Mouse (Mus musculus) kidney, embryonic 14.5 days (tissue): ENCODE measurements at regions not wholly inside any gene's neighbourhood (a gene's known extent, or its start where the extent isn't known, plus 50 kb on each side); places are given as distances from the start of the nearest gene placed in this dataset.

ENCODE experiments used
- ATAC-seq: fragments of 200-750 bp; cut with Nextera tagmentation; 2 replicates; pipeline ENCODE4 v1.8.0; 2017; ENCODE audit warnings: moderate number of reproducible peaks, mild to moderate bottlenecking, moderate TSS enrichment, moderate library complexity; ENCODE audit not compliant: low FRiP score, low TSS enrichment
- H3K27ac ChIP-seq: fragments of 300-500 bp; sonication (generic); 2 replicates; pipeline ENCODE4 v1.5.1; 2014; ENCODE audit warnings: low read depth, mild to moderate bottlenecking, low read length, moderate library complexity, mixed read lengths
- H3K27me3 ChIP-seq: fragments of 300-500 bp; sonication (generic); 2 replicates; pipeline ENCODE4 v1.6.1; 2014; ENCODE audit warnings: mild to moderate bottlenecking, low read length; ENCODE audit not compliant: control insufficient read depth, insufficient read depth
- H3K36me3 ChIP-seq: fragments of 300-500 bp; sonication (generic); 2 replicates; pipeline ENCODE4 v1.6.1; 2014; ENCODE audit warnings: low read length, mixed read lengths; ENCODE audit not compliant: control insufficient read depth, insufficient read depth
- H3K4me1 ChIP-seq: fragments of 300-500 bp; sonication (generic); 2 replicates; pipeline ENCODE4 v1.6.1; 2014; ENCODE audit warnings: low read length, mixed read lengths; ENCODE audit not compliant: control insufficient read depth, insufficient read depth
- H3K4me2 ChIP-seq: fragments of 300-500 bp; sonication (generic); replicated peaks from 2 replicates; pipeline ENCODE4 v1.6.1; 2014; ENCODE audit warnings: low read depth, mild to moderate bottlenecking, low read length
- H3K4me3 ChIP-seq: fragments of 300-500 bp; sonication (generic); 2 replicates; pipeline ENCODE4 v1.5.1; 2014; ENCODE audit warnings: mild to moderate bottlenecking, low read length
- H3K9ac ChIP-seq: fragments of 300-500 bp; sonication (generic); 2 replicates; pipeline ENCODE4 v1.6.1; 2014; ENCODE audit warnings: low read depth, mild to moderate bottlenecking, low read length, moderate library complexity
- H3K9me3 ChIP-seq: fragments of 300-500 bp; sonication (generic); 2 replicates; pipeline ENCODE4 v1.6.1; 2016; ENCODE audit warnings: low read length; ENCODE audit not compliant: control insufficient read depth
- WGBS: fragments of 180-500 bp; shearing (Covaris S2); extraction: QIAGEN DNeasy Blood & Tissue Kit; methylation state at CpG from one replicate; pipeline ENCODE4 v1.1.7; 2014; 5-methylcytosine and 5-hydroxymethylcytosine counted together

DNA sequence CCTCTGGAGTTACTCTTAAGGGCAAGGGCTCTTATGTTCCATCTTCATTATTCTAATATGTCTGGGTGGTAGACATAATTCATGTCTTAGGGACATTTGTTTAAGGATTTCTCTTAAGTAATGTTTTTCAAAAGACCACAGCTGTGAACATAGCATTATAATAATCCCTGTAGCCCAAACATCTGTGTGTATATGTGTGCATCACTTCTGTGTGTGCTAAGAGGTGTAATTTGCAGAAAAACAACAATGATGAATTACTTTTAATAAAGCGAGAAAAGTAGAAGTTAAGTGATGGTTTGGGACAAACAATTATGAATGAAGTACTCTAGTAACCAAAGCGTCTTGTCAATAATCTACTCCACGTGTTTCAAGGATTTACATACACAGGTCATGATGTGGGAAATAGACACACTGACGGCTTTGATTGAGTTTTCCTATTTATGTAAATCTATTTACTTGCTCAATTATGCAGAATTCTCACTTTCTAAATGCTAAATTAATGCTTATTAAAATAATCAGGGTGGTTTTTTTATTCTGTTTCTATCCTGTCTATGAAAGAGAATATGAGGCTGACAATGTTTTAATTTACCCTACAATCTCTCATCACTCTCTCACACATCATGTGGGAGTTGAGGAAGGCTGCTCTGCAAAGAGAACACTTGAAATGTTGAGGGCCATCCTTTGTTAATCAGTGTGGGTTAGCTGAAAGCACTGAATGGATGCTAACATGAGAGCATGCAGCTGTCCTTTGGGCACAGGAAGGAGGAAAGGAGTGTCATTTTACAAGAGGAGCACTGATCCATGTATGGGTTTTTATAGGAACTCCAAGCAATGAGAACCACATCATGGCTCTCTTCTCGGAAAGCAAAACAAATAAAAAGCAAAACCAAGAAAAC lies 477.8 kb upstream of the Slc8a1 start:
- no peak overlapping the region for H3K4me3 ChIP-seq
- no peak overlapping the region for H3K4me2 ChIP-seq
- H3K4me1 ChIP-seq, result no peaks in the 10 kb centered on the region
- H3K27ac ChIP-seq, result no peak overlapping the region
- H3K9me3 ChIP-seq, result no peaks in the 10 kb centered on the region
- ATAC-seq, result peak; percentile 86
- H3K27me3 ChIP-seq, result no peaks in the 10 kb centered on the region
- no peak overlapping the region for H3K9ac ChIP-seq
- no peaks in the 10 kb centered on the region for H3K36me3 ChIP-seq
- WGBS, result 74% methylated on average over 5 of the region's 5 CpGs

DNA sequence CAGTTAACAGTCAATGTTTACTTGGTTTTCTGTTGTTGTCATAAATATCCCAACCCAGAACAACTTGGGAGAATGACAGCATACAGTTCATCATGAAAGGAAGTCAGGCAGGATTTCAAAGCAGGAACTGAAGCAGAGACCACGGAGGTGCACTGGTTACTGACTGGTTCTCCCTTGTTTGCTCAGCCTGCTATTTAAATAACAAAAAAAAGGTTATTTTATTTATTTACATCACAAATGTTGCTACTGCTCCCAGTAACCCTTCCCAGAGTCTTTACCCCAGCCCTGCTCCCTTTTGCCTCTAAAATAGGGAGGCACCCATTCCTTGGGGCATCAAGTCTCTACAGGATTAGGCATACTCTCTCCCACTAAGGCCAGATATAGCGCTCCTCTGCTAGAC lies 461.8 kb upstream of the Slc8a1 start:
- Histone ChIP-seq H3K9me3 (no peaks in the 10 kb centered on the region), H3K9ac (no peak overlapping the region), H3K4me3 (no peak overlapping the region), H3K36me3 (no peaks in the 10 kb centered on the region), H3K4me2 (no peak overlapping the region), H3K27me3 (no peaks in the 10 kb centered on the region), H3K4me1 (no peaks in the 10 kb centered on the region), H3K27ac (no peak overlapping the region)
- no peak for ATAC-seq
- 85% methylated on average over 2 of the region's 2 CpGs for WGBS

DNA sequence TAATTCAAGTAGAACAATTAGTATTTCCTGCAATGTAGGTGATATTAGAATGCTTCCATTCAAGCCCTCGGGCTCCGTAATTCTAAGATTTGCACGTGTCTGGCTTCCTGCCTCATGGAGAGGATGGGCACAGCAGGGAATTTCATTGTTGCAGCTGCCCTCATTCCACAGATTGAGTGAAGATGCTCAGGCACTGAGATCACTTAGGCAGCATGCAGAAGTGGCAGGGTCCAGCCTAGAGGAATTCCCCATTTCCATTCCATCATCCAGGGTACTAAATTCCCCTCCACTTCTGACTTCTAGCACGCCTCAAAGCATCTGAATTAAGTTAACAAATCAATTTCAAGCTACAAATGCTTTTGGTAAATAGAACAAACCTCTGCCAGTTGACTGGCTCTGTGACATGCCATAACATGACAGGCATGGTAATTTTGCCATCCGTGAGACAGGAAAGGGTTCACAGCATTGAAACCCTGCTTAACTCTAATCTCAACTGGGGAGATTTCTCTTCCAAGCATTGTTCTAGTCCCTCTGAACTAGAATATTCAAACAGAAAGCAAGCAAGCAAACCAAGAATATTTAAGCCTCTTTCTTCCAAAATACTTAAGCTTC lies 461.0 kb upstream of the Slc8a1 start:
- no peak overlapping the region for H3K4me2 ChIP-seq
- 75% methylated on average over 5 of the region's 5 CpGs for WGBS
- no peak overlapping the region for H3K4me3 ChIP-seq
- H3K9ac ChIP-seq, result no peak overlapping the region
- ATAC-seq, result no peak
- no peaks in the 10 kb centered on the region for H3K36me3 ChIP-seq
- no peaks in the 10 kb centered on the region for H3K4me1 ChIP-seq
- H3K27me3 ChIP-seq, result no peaks in the 10 kb centered on the region
- no peak overlapping the region for H3K27ac ChIP-seq
- H3K9me3 ChIP-seq, result no peaks in the 10 kb centered on the region

DNA sequence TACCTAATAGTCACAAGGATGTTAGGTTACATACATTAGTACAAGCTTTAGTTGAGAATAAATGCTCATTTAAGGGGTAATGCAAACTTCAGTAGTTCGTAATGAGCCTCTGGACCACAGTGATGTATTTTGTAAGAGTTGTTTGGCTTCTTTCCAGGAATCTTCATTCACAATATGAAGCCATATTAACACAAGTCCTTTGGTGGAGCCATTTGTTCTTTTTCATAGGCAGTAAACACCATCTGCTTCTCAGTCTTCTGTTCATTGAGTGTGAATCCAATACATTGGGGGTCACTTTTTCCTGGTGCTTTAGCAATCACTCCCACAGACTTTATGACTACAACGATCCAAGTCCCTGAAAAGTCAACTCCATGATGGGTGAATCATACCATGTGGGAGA lies 446.1 kb upstream of the Slc8a1 start:
- Histone ChIP-seq H3K27ac (no peak overlapping the region), H3K4me3 (no peak overlapping the region), H3K27me3 (no peaks in the 10 kb centered on the region), H3K4me2 (no peak overlapping the region), H3K4me1 (no peaks in the 10 kb centered on the region), H3K36me3 (no peaks in the 10 kb centered on the region), H3K9ac (no peak overlapping the region), H3K9me3 (peaks cover 3% of the 10 kb centered on the region; the same call in 1 of the 2 replicates)
- 71% methylated on average over 2 of the region's 2 CpGs for WGBS
- no peak for ATAC-seq

DNA sequence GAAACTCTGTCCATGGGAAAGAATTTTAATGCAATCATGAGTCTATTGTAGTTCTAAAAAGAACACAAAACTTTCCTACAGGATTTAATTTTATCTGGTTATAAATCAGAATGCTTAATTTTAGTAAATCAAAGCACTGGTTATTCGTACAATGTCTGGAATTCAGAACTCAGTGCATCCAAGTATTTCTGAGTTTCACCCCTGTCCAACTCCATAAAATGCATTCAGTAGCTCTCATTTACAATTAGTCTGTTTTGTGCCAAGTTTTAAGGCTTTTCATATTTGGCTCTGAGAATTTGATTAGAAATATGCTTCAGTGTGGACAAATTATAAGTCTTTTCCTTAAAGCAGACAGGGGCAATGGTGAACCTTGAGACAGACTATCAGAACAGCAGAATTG lies 433.0 kb upstream of the Slc8a1 start:
- H3K27ac ChIP-seq, result no peak overlapping the region
- no peak for ATAC-seq
- H3K9me3 ChIP-seq, result no peaks in the 10 kb centered on the region
- 73% methylated on average over 1 of the region's 1 CpGs for WGBS
- H3K36me3 ChIP-seq, result no peaks in the 10 kb centered on the region
- no peak overlapping the region for H3K4me2 ChIP-seq
- no peak overlapping the region for H3K4me3 ChIP-seq
- no peaks in the 10 kb centered on the region for H3K4me1 ChIP-seq
- H3K27me3 ChIP-seq, result no peaks in the 10 kb centered on the region
- H3K9ac ChIP-seq, result no peak overlapping the region

DNA sequence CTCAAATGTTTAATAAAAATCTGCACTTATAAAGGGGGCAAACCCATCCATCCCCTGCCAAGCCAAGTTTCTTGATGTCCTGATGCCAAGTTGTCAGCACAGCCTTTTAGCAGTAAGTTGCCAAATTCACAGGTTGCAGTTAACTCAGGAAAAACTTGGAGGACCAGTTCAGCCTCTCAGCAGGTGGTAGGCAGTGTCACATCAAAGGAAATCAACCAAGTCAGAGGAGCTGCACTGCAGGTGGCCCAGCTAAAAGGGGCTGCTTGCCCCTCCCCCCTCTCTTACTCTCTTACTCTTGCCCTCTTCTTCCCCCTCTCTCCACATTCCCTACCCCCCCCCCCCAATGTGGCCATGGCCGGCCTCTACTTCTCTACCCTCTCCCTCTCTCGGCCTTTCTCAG lies 415.3 kb upstream of the Slc8a1 start:
- H3K9me3 ChIP-seq, result no peaks in the 10 kb centered on the region
- ATAC-seq, result no peak
- H3K27me3 ChIP-seq, result no peaks in the 10 kb centered on the region
- no peak overlapping the region for H3K27ac ChIP-seq
- WGBS, result 25% methylated on average over 2 of the region's 2 CpGs
- no peak overlapping the region for H3K4me3 ChIP-seq
- no peak overlapping the region for H3K4me2 ChIP-seq
- no peaks in the 10 kb centered on the region for H3K4me1 ChIP-seq
- H3K36me3 ChIP-seq, result no peaks in the 10 kb centered on the region
- no peak overlapping the region for H3K9ac ChIP-seq

DNA sequence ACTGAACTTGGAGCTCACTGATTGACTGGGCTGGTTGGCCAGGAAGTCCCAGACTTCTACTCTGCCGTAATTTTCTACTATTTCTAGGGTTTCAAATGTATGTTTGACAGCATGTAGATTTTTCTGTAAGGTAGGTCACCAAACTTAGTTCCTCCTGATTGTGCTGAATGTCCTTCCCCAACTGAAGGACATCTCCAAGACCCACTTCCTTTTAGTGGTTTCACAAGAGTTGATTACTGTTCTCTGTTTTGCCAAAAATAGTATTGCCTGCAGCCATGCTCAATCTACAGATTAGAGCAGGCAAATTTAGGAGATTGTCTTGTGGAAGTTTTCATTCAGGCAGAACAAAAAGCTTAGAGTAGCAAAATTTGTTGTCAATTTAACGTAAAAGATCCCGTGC lies 396.7 kb upstream of the Slc8a1 start:
- ATAC-seq, result no peak
- Histone ChIP-seq H3K9ac (no peak overlapping the region), H3K4me1 (no peaks in the 10 kb centered on the region), H3K9me3 (no peaks in the 10 kb centered on the region), H3K4me3 (no peak overlapping the region), H3K4me2 (no peak overlapping the region), H3K27me3 (no peaks in the 10 kb centered on the region), H3K27ac (no peak overlapping the region), H3K36me3 (no peaks in the 10 kb centered on the region)
- 91% methylated on average over 3 of the region's 3 CpGs for WGBS

DNA sequence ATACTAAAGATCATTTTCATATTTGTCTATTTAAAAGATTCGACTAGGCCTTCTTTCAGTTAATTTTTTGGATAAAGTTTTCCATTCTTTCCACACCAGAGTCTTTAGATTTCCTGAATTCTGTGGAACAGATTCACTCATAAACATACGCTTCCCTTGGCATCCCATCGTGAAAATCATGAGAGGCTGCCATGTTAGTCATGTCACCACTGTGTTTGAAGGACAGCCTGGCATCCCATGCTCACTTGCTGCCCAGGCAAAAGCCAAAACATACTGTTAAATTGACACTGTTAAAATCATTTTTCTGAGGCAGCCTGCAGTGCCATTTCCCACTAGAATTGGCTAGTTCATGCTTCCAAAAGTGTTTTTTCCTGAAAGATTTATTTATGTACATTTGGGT lies 394.8 kb upstream of the Slc8a1 start:
- Histone ChIP-seq H3K9me3 (no peaks in the 10 kb centered on the region), H3K27ac (no peak overlapping the region), H3K4me2 (no peak overlapping the region), H3K36me3 (no peaks in the 10 kb centered on the region), H3K4me1 (no peaks in the 10 kb centered on the region), H3K9ac (no peak overlapping the region), H3K27me3 (no peaks in the 10 kb centered on the region), H3K4me3 (no peak overlapping the region)
- 89% methylated on average over 3 of the region's 3 CpGs for WGBS
- no peak for ATAC-seq

DNA sequence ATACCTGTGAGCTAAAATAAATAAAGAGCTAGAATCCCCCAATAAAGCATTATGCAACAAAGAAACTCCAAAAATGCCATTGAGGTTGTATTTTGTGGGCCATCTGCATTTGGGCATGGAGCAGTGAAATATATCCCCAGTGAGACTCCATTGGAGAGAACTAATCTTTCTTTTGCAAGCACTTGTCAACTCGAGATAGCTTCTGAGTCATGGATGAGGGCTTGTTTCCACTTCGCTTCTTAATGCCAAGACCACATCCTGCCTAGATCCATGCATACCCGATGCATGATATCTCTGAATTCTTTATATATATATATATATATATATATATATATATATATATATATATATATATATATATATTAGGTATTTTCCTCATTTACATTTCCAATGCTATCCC lies 349.0 kb upstream of the Slc8a1 start:
- H3K4me1 ChIP-seq, result no peaks in the 10 kb centered on the region
- no peaks in the 10 kb centered on the region for H3K9me3 ChIP-seq
- no peak overlapping the region for H3K27ac ChIP-seq
- H3K4me2 ChIP-seq, result no peak overlapping the region
- no peak overlapping the region for H3K9ac ChIP-seq
- no peaks in the 10 kb centered on the region for H3K27me3 ChIP-seq
- no peak for ATAC-seq
- 85% methylated on average over 3 of the region's 3 CpGs for WGBS
- no peak overlapping the region for H3K4me3 ChIP-seq
- H3K36me3 ChIP-seq, result no peaks in the 10 kb centered on the region
